Mouse (Mus musculus): ENCODE results near the gene 1700025C18Rik. TPM values are rescaled to one million over a fixed set of nuclear protein-coding genes. Genes with fewer than 3 reads are reported as not detected.

Gene 1700025C18Rik
- polyA plus RNA-seq, 1 experiment from 2014 or later, result not detected

DNA sequence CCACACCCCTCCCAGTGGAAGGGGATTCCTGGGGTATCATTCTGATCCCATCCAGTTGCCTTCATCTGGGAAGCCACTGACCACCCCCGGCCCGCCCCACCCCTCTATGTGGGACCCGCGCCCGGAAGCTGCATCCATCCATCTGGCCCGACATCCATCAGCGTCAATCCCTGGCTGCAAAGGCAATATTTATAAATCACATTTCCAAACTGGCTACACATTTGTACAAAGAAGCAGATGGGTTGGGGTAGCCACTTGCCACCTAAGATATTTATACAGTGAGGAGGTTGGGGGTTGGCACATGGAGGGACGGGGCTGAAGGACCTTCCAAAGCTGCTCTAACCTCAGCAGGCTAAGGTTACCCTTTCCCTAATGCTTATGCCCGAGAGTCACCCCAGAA, 30.2 kb upstream of the 1700025C18Rik start:
- Histone ChIP-seq H3K4me1 (ENCODE audit: insufficient read depth) (no peaks in the 10 kb centered on the region), H3K9ac (no peak overlapping the region), H3K9me3 (ENCODE audit: low read depth, low read length) (no peaks in the 10 kb centered on the region), H3K4me2 (no peak overlapping the region), H3K27ac (ENCODE audit: low read depth) (no peak overlapping the region), H3K4me3 (ENCODE audit: low read depth, low read length) (no peak overlapping the region), H3K36me3 (ENCODE audit: insufficient read depth) (no peaks in the 10 kb centered on the region), H3K27me3 (ENCODE audit: insufficient read depth, low read length) (peaks cover 38% of the 10 kb centered on the region)
- ATAC-seq (ENCODE audit: insufficient read depth), result peak; percentile 47; the same call in 1 of the 2 replicates
- no peak for DNase-seq
- 53% methylated on average over 9 of the region's 9 CpGs for WGBS
- no peak for TF ChIP-seq CTCF (IDR thresholded peaks at IDR 0.05; ENCODE audit: low read depth)

DNA sequence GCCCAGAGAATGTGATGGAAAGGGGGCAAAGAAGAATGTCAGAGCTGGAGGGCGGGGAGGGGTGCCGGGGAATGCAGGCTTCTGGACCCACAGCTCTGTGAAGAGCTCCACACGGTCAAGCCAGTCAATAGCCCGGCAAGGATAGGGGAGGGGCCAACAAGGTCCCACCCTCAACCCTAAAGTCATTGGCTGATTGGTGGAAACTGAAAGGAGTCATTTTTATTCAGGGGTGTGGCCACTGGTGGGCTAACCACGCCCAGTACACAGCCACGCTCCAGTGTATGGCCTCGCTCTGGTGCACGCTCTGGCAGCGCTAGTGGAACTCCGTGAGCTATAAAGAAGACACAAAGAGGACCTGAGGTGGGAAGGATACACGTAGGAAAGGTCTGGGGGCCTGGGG, 23.2 kb upstream of the 1700025C18Rik start:
- ATAC-seq (ENCODE audit: insufficient read depth) (peak; percentile 59), DNase-seq (peak; percentile 76)
- H3K4me1 ChIP-seq (ENCODE audit: insufficient read depth), result no peaks in the 10 kb centered on the region

DNA sequence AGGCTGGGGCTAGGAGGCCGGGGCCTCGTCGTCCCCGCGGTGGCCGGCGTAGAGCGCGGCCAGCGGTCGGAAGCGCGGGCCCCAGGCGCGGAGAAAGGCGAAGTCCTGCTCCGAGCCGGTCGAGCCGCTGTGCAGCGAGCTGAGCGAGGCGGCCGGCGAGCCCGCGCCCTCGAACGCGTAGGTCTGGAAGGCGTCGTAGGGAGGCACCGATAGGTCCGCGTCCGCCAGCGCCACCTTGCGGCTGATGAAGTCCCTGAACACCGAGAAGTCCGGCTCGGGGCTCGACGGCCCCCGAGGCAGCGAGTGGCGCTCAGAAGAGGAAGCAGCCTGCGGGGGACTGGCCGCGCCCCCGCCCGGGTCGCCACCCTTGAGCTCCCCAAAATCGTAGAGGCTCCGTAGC, 21.6 kb upstream of the 1700025C18Rik start:
- Histone ChIP-seq H3K36me3 (ENCODE audit: insufficient read depth) (no peaks in the 10 kb centered on the region), H3K4me1 (ENCODE audit: insufficient read depth) (no peaks in the 10 kb centered on the region), H3K9ac (no peak overlapping the region), H3K27ac (ENCODE audit: low read depth) (no peak overlapping the region), H3K9me3 (ENCODE audit: low read depth, low read length) (no peaks in the 10 kb centered on the region), H3K27me3 (ENCODE audit: insufficient read depth, low read length) (peaks cover 87% of the 10 kb centered on the region), H3K4me2 (no peak overlapping the region), H3K4me3 (ENCODE audit: low read depth, low read length) (0 out of 2 replicates have a peak overlapping the region, but pooled peaks have one; percentile 1)
- ATAC-seq (ENCODE audit: insufficient read depth) (peak; percentile 72), DNase-seq (peak; percentile 96)
- peak; percentile 80 for TF ChIP-seq CTCF (IDR thresholded peaks at IDR 0.05; ENCODE audit: low read depth)
- under 1% methylated on average over 54 of the region's 54 CpGs for WGBS

More for the DNA sequence above, 23.2 kb upstream of the 1700025C18Rik start:
- Histone ChIP-seq H3K27ac (ENCODE audit: low read depth) (no peak overlapping the region), H3K36me3 (ENCODE audit: insufficient read depth) (no peaks in the 10 kb centered on the region), H3K4me3 (ENCODE audit: low read depth, low read length) (no peak overlapping the region), H3K9me3 (ENCODE audit: low read depth, low read length) (no peaks in the 10 kb centered on the region), H3K4me2 (no peak overlapping the region), H3K27me3 (ENCODE audit: insufficient read depth, low read length) (peaks cover 92% of the 10 kb centered on the region), H3K9ac (no peak overlapping the region)
- TF ChIP-seq CTCF (IDR thresholded peaks at IDR 0.05; ENCODE audit: low read depth), result no peak
- WGBS, result 14% methylated on average over 11 of the region's 11 CpGs

DNA sequence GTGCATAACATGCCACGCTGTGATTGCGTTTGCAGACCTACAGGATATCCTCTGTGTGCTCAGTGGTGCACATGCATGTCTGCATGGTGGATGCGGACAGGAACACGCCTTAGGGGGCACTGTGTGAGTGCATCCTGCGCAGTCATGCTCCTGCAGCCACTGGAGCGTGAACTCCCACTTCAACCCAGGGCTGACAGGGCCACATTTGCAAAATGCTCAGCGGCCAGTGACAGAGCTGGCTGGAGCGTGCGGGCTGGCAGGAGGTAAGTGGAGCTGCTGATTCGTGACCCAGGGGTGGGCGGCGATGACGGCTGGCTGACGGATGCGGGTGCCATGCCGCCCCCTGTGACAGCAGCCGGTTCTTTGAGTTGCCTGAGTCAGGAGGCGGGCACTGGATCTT, 16.0 kb upstream of the 1700025C18Rik start:
- H3K4me3 ChIP-seq (ENCODE audit: low read depth, low read length), result no peak overlapping the region
- no peak overlapping the region for H3K9ac ChIP-seq
- H3K4me1 ChIP-seq (ENCODE audit: insufficient read depth), result no peaks in the 10 kb centered on the region
- no peaks in the 10 kb centered on the region for H3K9me3 ChIP-seq (ENCODE audit: low read depth, low read length)
- peaks cover 54% of the 10 kb centered on the region for H3K27me3 ChIP-seq (ENCODE audit: insufficient read depth, low read length)
- 19% methylated on average over 18 of the region's 18 CpGs for WGBS
- ATAC-seq (ENCODE audit: insufficient read depth) (no peak), DNase-seq (no peak)
- no peak overlapping the region for H3K4me2 ChIP-seq
- no peak overlapping the region for H3K27ac ChIP-seq (ENCODE audit: low read depth)
- no peak for TF ChIP-seq CTCF (IDR thresholded peaks at IDR 0.05; ENCODE audit: low read depth)
- no peaks in the 10 kb centered on the region for H3K36me3 ChIP-seq (ENCODE audit: insufficient read depth)

DNA sequence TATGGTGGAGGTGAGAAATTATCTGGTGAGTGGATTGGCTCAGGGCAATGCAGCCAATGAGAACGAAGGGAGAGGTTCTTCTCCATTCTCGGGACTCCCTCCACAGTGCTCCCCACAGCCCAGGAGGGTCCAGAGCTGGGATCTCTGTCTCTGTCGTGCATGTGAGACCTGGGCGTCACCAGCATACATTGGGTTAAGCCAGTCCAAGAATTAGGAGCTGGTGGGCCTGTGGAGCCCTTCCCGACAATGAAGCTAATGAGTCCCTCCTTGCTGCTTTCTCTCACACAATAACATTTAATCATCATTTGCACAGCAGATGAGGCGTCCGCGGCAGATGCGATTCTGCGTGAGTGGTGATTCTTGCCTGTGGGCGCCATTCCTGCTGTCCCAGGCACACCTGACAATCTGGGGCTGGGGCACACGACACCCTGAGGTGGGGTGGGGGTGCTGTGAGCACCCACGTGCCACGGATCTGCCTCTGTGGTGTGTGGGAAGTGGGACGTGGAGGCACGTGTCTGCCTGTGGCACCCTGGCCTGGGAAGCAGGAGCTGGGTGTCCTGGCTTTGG, 15.0 kb upstream of the 1700025C18Rik start:
- WGBS, result 65% methylated on average over 16 of the region's 16 CpGs
- no peak for TF ChIP-seq CTCF (IDR thresholded peaks at IDR 0.05; ENCODE audit: low read depth)

DNA sequence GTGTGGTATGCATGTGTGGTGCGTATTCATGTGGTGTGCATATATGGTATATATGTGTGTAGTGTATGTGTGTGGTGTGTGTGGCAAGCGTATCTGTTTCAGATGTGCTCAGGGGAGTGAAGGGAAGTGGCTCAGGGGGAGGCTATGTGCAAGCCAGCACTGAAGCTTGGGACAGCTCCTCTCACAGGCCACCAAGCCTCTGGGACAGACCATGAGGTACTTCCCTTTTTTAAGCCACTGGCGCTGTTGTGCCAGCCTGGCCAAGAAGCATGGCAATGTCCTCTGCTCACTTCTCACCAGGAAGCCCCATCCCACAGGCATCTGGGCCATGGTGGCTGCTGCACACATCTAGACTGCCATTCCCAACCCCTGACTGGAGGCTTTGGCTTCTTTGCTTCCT, 12.4 kb upstream of the 1700025C18Rik start:
- 77% methylated on average over 3 of the region's 3 CpGs for WGBS
- H3K4me3 ChIP-seq (ENCODE audit: low read depth, low read length), result no peak overlapping the region
- no peak overlapping the region for H3K9ac ChIP-seq
- no peak overlapping the region for H3K4me2 ChIP-seq
- H3K27ac ChIP-seq (ENCODE audit: low read depth), result no peak overlapping the region
- TF ChIP-seq CTCF (IDR thresholded peaks at IDR 0.05; ENCODE audit: low read depth), result no peak
- no peaks in the 10 kb centered on the region for H3K4me1 ChIP-seq (ENCODE audit: insufficient read depth)
- peak; percentile 23 for DNase-seq
- no peaks in the 10 kb centered on the region for H3K9me3 ChIP-seq (ENCODE audit: low read depth, low read length)
- peaks cover 28% of the 10 kb centered on the region for H3K27me3 ChIP-seq (ENCODE audit: insufficient read depth, low read length)
- no peak for ATAC-seq (ENCODE audit: insufficient read depth)
- H3K36me3 ChIP-seq (ENCODE audit: insufficient read depth), result no peaks in the 10 kb centered on the region

More for the DNA sequence above, 15.0 kb upstream of the 1700025C18Rik start:
- Histone ChIP-seq H3K36me3 (ENCODE audit: insufficient read depth) (no peaks in the 10 kb centered on the region), H3K9ac (no peak overlapping the region), H3K4me3 (ENCODE audit: low read depth, low read length) (no peak overlapping the region), H3K9me3 (ENCODE audit: low read depth, low read length) (no peaks in the 10 kb centered on the region), H3K4me2 (no peak overlapping the region), H3K27ac (ENCODE audit: low read depth) (no peak overlapping the region), H3K4me1 (ENCODE audit: insufficient read depth) (no peaks in the 10 kb centered on the region), H3K27me3 (ENCODE audit: insufficient read depth, low read length) (peaks cover 46% of the 10 kb centered on the region)
- no peak for ATAC-seq (ENCODE audit: insufficient read depth)
- no peak for DNase-seq

DNA sequence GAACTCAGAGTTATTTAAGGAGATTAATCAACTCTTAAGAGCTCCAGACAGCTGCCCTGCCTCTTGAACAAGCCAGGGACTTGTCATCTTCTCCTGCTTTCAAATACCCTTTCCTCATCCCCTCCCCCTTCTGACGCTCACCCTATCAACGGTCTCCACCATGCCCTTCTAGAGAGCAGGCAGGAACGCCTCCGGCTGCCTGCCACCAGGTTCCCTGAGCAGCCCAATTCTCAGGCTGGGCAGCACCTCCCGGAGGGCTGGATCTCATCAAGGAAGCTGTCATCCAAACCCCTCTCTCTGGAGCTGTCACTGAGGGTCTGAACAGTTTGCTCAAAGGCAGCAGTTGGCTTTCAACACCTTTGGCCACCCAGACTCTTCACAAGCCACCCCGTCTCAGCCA, 10.2 kb upstream of the 1700025C18Rik start:
- Histone ChIP-seq H3K4me1 (ENCODE audit: insufficient read depth) (no peaks in the 10 kb centered on the region), H3K36me3 (ENCODE audit: insufficient read depth) (no peaks in the 10 kb centered on the region), H3K4me3 (ENCODE audit: low read depth, low read length) (no peak overlapping the region), H3K9ac (no peak overlapping the region), H3K4me2 (no peak overlapping the region), H3K9me3 (ENCODE audit: low read depth, low read length) (no peaks in the 10 kb centered on the region), H3K27me3 (ENCODE audit: insufficient read depth, low read length) (peaks cover 33% of the 10 kb centered on the region), H3K27ac (ENCODE audit: low read depth) (no peak overlapping the region)
- no peak for DNase-seq
- TF ChIP-seq CTCF (IDR thresholded peaks at IDR 0.05; ENCODE audit: low read depth), result no peak
- ATAC-seq (ENCODE audit: insufficient read depth), result no peak
- WGBS, result 4% methylated on average over 6 of the region's 6 CpGs

Measured in lung, embryonic 14.5 days (tissue).